Mouse (Mus musculus) heart, adult 2 months (tissue): ENCODE data around the gene Mtmr3. TPM values are rescaled to one million over a fixed set of nuclear protein-coding genes. Genes with fewer than 3 reads are reported as not detected.

Experiments
- DNase-seq, 2 experiments: peaks; one replicate each; pipeline ENCODE4 v3.0.0; 2021
- H3K27ac ChIP-seq: fragments of 200-600 bp; 2 replicates; pipeline ENCODE4 v1.8.1; 2022
- H3K27me3 ChIP-seq: fragments of 200-500 bp; 2 replicates; pipeline ENCODE4 v1.6.1; 2012; ENCODE audit warnings: mild to moderate bottlenecking, low read length, inconsistent platforms, mixed read lengths; ENCODE audit not compliant: control insufficient read depth, insufficient read depth
- H3K36me3 ChIP-seq: fragments of 200-500 bp; 2 replicates; pipeline ENCODE4 v1.6.1; 2012; ENCODE audit warnings: low read length, inconsistent platforms; ENCODE audit not compliant: control insufficient read depth, insufficient read depth
- H3K4me1 ChIP-seq: fragments of 200-500 bp; 2 replicates; pipeline ENCODE4 v1.6.1; 2011; ENCODE audit warnings: low read length; ENCODE audit not compliant: control insufficient read depth, insufficient read depth
- H3K4me3 ChIP-seq: fragments of 200-600 bp; 2 replicates; pipeline ENCODE4 v1.8.1; 2022
- H3K79me2 ChIP-seq: fragments of 200-500 bp; replicated peaks from 2 replicates; pipeline ENCODE4 v1.6.1; 2012; ENCODE audit warnings: mild to moderate bottlenecking, inconsistent platforms, low read length, moderate library complexity, mixed read lengths; ENCODE audit not compliant: control insufficient read depth, insufficient read depth
- H3K9ac ChIP-seq: fragments of 200-500 bp; 2 replicates; pipeline ENCODE4 v1.6.1; 2012; ENCODE audit warnings: low read depth, mild to moderate bottlenecking, control low read depth, inconsistent platforms, low read length, mixed read lengths
- CTCF ChIP-seq: fragments of 200-600 bp; IDR thresholded peaks from 2 replicates; pipeline ENCODE4 v1.8.1; 2022; ENCODE audit warnings: antibody characterized with exemption, mild to moderate bottlenecking, moderate library complexity
- EP300 ChIP-seq: fragments of 200-500 bp; IDR thresholded peaks from 2 replicates; pipeline ENCODE4 v1.6.1; 2011; ENCODE audit warnings: low read depth, low read length, control low read depth; ENCODE audit not compliant: insufficient read depth
- POLR2A ChIP-seq: fragments of 200-500 bp; IDR thresholded peaks from 2 replicates; pipeline ENCODE4 v1.6.1; 2011; ENCODE audit warnings: mild to moderate bottlenecking, low read depth, low read length, control low read depth; ENCODE audit not compliant: insufficient read depth
- WGBS: fragments of 180-500 bp; shearing (Covaris S2); methylation state at CpG from one replicate; pipeline ENCODE4 v1.1.7; 2018; 5-methylcytosine and 5-hydroxymethylcytosine counted together
- intact Hi-C: fragments of 180-260 bp; cut with DNase I; formaldehyde crosslinking; loops from one replicate; pipeline ENCODE4 v1.15.1; 2025
- polyA plus RNA-seq: library from polyadenylated mRNA; depleted of rRNA; stranded (reverse); fragments of >200 nt; gene quantifications from 2 replicates; pipeline ENCODE4 v1.2.3, GENCODE M21; 2012
- total RNA-seq, 2 experiments: library from RNA; stranded (reverse); gene quantifications; 2 replicates each; pipeline ENCODE4 v1.2.3; 2021

The Mtmr3 gene
- total and polyA plus RNA-seq, 3 experiments, result 24.4 to 50.8 (median 43.9) TPM

DNA sequence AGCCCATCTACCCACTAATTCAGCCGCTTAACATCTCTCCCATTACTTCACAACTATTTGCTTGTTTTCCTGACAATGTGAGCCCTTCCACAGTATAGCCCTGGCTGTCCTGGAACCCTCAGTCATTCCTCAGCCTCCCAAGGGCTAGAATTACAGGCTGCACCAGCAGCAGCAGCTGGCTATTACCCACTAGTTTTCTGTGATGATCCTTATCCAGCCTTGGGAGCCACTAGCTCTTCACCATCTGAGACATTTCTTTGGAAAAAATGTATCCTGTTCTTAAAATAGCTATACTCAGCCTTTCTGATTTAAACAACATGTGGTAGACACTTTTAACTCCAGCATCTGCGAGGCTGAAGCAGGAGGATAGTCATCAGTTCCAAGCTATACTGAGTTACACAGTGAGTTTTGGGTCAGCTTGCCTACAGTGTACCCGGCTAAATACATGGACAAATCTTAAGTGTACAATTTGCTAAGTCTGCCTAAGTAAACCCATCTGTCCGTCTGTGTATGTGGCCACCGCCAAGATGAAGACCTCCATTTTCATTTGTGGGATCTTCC lies 42.2 kb upstream of the Mtmr3 start:
- Histone ChIP-seq H3K4me3 (peak overlapping the region; percentile 68), H3K9ac (peak overlapping the region; percentile 9), H3K27me3 (no peaks in the 10 kb centered on the region), H3K36me3 (peaks cover 4% of the 10 kb centered on the region), H3K27ac (peak overlapping the region; percentile 87), H3K79me2 (0 out of 2 replicates have a peak, but pooled peaks cover 2% of the 10 kb centered on the region), H3K4me1 (peaks cover 11% of the 10 kb centered on the region)
- DNase-seq, result no peak
- TF ChIP-seq POLR2A (no peak), EP300 (no peak), CTCF (no peak)
- intact Hi-C loops, result loop anchor here (2.0 kb wide), 1 partner anchor 42 kb away; the partner anchor contains the start of gene Mtmr3
- 47% methylated on average over 5 of the region's 5 CpGs for WGBS

DNA sequence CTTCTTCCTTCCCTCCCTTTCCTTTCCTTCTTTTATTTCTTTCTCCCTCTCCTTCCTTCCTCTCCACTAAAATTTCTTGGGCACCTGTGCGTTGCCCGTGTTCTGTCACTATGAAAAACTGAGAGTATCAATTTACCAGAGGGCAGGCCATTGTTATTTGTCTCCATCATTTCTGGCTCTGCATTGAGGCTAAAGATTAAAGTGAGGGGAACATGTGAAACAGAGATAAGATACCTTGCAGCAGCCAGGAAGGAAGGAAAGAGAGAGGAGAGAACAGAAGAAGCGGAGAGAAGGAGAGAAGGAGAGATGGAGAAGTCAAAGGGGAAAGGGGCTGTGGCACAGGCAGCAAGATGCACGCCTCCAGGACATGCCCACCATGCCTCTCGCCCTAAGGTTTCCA lies 39.7 kb upstream of the Mtmr3 start:
- no peak overlapping the region for H3K4me3 ChIP-seq
- WGBS, result 57% methylated on average over 5 of the region's 5 CpGs
- intact Hi-C loops, result no loop called here
- peaks cover 4% of the 10 kb centered on the region; the same call in 1 of the 2 replicates for H3K36me3 ChIP-seq
- H3K9ac ChIP-seq, result no peak overlapping the region
- H3K27me3 ChIP-seq, result no peaks in the 10 kb centered on the region
- TF ChIP-seq EP300, result no peak
- no peak for TF ChIP-seq CTCF
- TF ChIP-seq POLR2A, result no peak
- H3K4me1 ChIP-seq, result peaks cover 11% of the 10 kb centered on the region
- H3K79me2 ChIP-seq, result 0 out of 2 replicates have a peak, but pooled peaks cover 2% of the 10 kb centered on the region
- H3K27ac ChIP-seq, result no peak overlapping the region
- DNase-seq, result no peak

- intact Hi-C loops, result no loop called here
- peaks cover 4% of the 10 kb centered on the region; the same call in 1 of the 2 replicates for H3K36me3 ChIP-seq
- peaks cover 8% of the 10 kb centered on the region for H3K4me1 ChIP-seq
- TF ChIP-seq CTCF (no peak), POLR2A (no peak), EP300 (no peak)
- no peak for DNase-seq
- no peak overlapping the region for H3K9ac ChIP-seq
- no peaks in the 10 kb centered on the region for H3K27me3 ChIP-seq
- WGBS, result 61% methylated on average over 2 of the region's 2 CpGs
- H3K4me3 ChIP-seq, result no peak overlapping the region
- H3K27ac ChIP-seq, result no peak overlapping the region
- no peaks in the 10 kb centered on the region for H3K79me2 ChIP-seq
Observed at GRCm38 (mm10) chr11:4633420-4633819, 38.8 kb upstream of the Mtmr3 start.

DNA sequence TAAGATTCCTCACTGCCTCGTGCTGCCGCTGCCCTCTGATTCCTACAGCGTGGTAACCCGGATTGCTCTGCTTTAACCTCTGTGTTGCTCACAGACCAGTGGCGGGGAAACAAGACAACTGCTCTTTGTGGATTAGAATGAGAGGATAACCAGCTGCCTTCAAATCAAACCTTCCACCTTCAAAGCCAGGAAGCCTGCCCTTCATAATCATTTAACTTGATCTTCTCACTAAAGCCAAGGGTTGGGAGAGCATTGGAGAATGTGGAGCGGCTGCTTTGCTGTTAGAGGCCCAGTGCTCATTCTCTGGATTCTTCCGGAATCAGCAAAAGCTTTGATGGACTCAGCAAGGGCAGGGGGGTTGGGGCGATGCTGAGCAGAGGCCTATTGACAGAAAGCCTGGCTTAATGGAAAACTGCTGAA lies 35.2 kb upstream of the Mtmr3 start:
- intact Hi-C loops, result no loop called here
- no peaks in the 10 kb centered on the region for H3K79me2 ChIP-seq
- TF ChIP-seq CTCF (no peak), EP300 (no peak), POLR2A (no peak)
- H3K9ac ChIP-seq, result no peak overlapping the region
- no peak overlapping the region for H3K27ac ChIP-seq
- H3K36me3 ChIP-seq, result no peaks in the 10 kb centered on the region
- DNase-seq, result no peak
- H3K4me3 ChIP-seq, result no peak overlapping the region
- no peaks in the 10 kb centered on the region for H3K27me3 ChIP-seq
- H3K4me1 ChIP-seq, result no peaks in the 10 kb centered on the region
- WGBS, result 44% methylated on average over 8 of the region's 8 CpGs

DNA sequence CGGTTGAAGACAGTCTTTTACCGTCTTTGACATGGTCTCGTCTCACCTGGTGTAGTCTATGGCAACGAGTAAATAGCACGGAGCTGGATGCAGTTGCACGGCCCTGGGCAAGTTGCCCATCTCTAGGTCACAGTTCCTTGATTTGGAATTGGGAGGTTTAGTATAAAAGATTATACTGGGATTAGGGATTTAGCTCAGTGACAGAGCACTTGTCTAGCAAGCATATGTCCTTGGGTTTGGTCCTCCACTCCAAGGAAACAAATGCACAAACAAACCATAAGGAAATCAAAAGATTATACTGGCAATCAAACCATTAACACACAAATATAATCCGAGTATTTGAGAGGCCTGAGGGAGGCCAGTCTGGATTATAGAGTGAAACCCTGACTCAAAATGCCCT lies 33.0 kb upstream of the Mtmr3 start:
- Histone ChIP-seq H3K36me3 (no peaks in the 10 kb centered on the region), H3K79me2 (no peaks in the 10 kb centered on the region), H3K27ac (no peak overlapping the region), H3K4me1 (no peaks in the 10 kb centered on the region), H3K9ac (no peak overlapping the region), H3K4me3 (no peak overlapping the region), H3K27me3 (no peaks in the 10 kb centered on the region)
- DNase-seq, result no peak
- intact Hi-C loops, result no loop called here
- 88% methylated on average over 7 of the region's 7 CpGs for WGBS
- TF ChIP-seq EP300, result no peak
- no peak for TF ChIP-seq POLR2A
- TF ChIP-seq CTCF, result no peak

- H3K4me1 ChIP-seq, result no peaks in the 10 kb centered on the region; the same call in 1 of the 2 replicates
- no peak overlapping the region for H3K4me3 ChIP-seq
- no peaks in the 10 kb centered on the region for H3K79me2 ChIP-seq
- no peak overlapping the region for H3K9ac ChIP-seq
- no peak for TF ChIP-seq POLR2A
- TF ChIP-seq CTCF, result no peak
- no peak for TF ChIP-seq EP300
- no peaks in the 10 kb centered on the region for H3K36me3 ChIP-seq
- 81% methylated on average over 7 of the region's 7 CpGs for WGBS
- DNase-seq, result no peak
- H3K27ac ChIP-seq, result no peak overlapping the region
- no peaks in the 10 kb centered on the region for H3K27me3 ChIP-seq
- intact Hi-C loops, result no loop called here
Observed at GRCm38 (mm10) chr11:4625931-4626330, 31.3 kb upstream of the Mtmr3 start.
